Mouse (Mus musculus) ES-Bruce4 (cell line): ENCODE results near the gene Gm44965.

Experiments
- EP300 ChIP-seq: IDR thresholded peaks from 2 replicates; pipeline ENCODE4 v1.6.1; 2011; ENCODE audit warnings: low read depth, low read length; ENCODE audit not compliant: insufficient read depth
- POLR2A ChIP-seq: IDR thresholded peaks from one replicate; pipeline ENCODE4 v1.8.1; 2011; ENCODE audit warnings: low read length; ENCODE audit not compliant: insufficient read depth

GRCm38 (mm10) chr6:48591221-48591845 lies 2.4 kb upstream of the Gm44965 start:
- no peak for TF ChIP-seq POLR2A
- TF ChIP-seq EP300, result no peak
